Mouse (Mus musculus): ENCODE results near the gene Pdk1. TPM values are rescaled to one million over a fixed set of nuclear protein-coding genes. Genes with fewer than 3 reads are reported as not detected.

Gene Pdk1
- polyA plus RNA-seq, 1 experiment from 2014 or later = 40.3 TPM

DNA sequence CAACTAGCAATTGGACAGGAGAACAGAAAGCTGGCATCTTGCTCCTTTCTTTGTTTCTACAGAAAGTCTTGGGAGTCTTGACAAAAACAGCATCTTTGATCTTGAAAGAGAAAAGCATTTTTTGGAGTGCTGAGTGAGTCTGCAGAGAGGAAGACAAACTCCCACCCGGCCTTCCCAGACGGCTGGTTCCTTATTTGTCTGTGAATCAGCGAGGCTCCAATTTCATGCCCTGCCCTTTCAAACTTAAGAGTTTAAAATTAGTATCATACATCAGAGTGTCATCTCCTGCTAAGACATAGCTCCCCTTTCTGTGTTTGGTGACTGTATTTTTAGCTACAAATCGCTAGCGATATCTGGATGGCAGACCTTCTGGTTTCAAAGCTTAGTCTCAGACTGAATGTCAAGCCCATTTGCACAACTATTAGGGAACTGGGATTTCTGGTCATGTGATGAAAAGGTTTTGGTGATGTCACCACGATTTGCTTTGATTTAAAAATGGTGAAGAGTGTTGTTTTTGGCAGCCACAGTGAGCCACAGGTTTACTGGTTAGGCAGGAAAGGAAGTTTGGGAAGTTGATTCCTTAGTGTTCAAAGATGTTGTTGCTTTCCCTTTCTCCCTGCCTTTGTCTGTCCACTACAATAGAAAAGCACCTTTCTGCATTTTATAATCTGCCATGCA, 65.8 kb downstream of the Pdk1 start:
- Histone ChIP-seq H3K9ac (no peak overlapping the region), H3K4me3 (replicated peaks) (no peak overlapping the region), H3K36me3 (replicated peaks) (no peaks in the 10 kb centered on the region), H3K9me3 (replicated peaks) (no peaks in the 10 kb centered on the region), H3K4me1 (replicated peaks) (no peaks in the 10 kb centered on the region), H3K4me2 (no peak overlapping the region), H3K27ac (replicated peaks) (no peak overlapping the region), H3K27me3 (no peaks in the 10 kb centered on the region)
- ATAC-seq (ENCODE audit: insufficient read depth) = no peak
- 51% methylated on average over 6 of the region's 6 CpGs for WGBS (ENCODE audit: insufficient replicate concordance)

DNA sequence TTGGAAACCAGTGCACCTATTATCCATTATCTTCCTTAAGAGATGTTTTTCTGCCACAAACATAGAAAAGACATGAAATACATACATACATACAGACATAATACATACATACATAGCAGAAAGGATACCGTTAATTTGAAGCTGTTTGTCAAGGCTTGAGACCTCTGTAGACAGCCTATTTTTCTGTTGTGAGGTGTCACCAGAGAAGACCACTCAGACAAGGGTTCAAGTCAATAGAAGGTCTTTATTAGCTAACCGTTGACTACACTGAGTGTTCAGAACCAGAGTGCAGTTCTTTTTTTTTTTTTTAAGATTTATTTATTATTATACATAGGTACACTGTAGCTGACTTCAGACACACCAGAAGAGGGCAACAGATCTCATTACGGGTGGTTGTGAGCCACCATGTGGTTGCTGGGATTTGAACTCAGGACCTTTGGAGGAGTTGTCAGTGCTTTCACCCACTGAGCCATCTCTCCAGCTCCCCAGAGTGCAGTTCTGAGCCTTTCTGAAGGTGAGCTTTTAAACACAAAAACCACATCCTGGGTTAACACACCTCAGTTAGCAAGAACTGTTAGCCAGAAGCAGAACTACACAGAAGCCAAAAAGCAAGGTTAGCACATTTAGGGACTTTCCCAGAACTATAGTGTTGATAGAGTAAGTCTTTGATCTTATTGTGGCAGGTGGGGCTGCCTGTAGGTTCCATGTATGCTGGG, 68.1 kb downstream of the Pdk1 start:
- Histone ChIP-seq H3K27ac (replicated peaks) (no peak overlapping the region), H3K4me2 (no peak overlapping the region), H3K4me1 (replicated peaks) (no peaks in the 10 kb centered on the region), H3K4me3 (replicated peaks) (no peak overlapping the region), H3K36me3 (replicated peaks) (no peaks in the 10 kb centered on the region), H3K27me3 (no peaks in the 10 kb centered on the region), H3K9ac (no peak overlapping the region), H3K9me3 (replicated peaks) (no peaks in the 10 kb centered on the region)
- WGBS (ENCODE audit: insufficient replicate concordance) = 69% methylated on average over 3 of the region's 3 CpGs
- no peak for ATAC-seq (ENCODE audit: insufficient read depth)

DNA sequence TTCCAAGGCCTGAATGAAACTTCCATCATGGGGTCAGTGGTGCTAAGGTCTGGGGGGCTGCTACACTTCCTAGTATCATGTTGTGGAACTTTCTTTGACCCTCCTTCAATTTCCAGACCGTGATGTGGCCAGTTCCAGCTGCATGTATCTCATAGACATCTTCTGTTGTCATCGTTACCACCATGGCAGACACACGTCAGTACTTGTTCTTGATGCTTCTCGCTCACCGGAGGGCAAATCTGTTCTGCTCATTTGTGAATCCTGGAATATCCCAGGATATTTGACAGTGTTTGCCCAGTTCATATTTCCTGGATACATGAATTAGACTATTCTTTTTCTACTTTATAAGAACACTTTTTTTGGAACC, 68.7 kb downstream of the Pdk1 start:
- Histone ChIP-seq H3K9me3 (replicated peaks) (no peaks in the 10 kb centered on the region), H3K27me3 (no peaks in the 10 kb centered on the region), H3K4me2 (no peak overlapping the region), H3K36me3 (replicated peaks) (no peaks in the 10 kb centered on the region), H3K4me3 (replicated peaks) (no peak overlapping the region), H3K9ac (no peak overlapping the region), H3K4me1 (replicated peaks) (no peaks in the 10 kb centered on the region), H3K27ac (replicated peaks) (no peak overlapping the region)
- ATAC-seq (ENCODE audit: insufficient read depth) = no peak
- 72% methylated on average over 5 of the region's 5 CpGs for WGBS (ENCODE audit: insufficient replicate concordance)

- H3K36me3 ChIP-seq (replicated peaks) = no peaks in the 10 kb centered on the region
- no peak overlapping the region for H3K27ac ChIP-seq (replicated peaks)
- H3K4me2 ChIP-seq = no peak overlapping the region
- ATAC-seq (ENCODE audit: insufficient read depth) = no peak
- 70% methylated on average over 4 of the region's 4 CpGs for WGBS (ENCODE audit: insufficient replicate concordance)
- H3K9me3 ChIP-seq (replicated peaks) = no peaks in the 10 kb centered on the region
- no peaks in the 10 kb centered on the region for H3K27me3 ChIP-seq
- no peaks in the 10 kb centered on the region for H3K4me1 ChIP-seq (replicated peaks)
- H3K4me3 ChIP-seq (replicated peaks) = no peak overlapping the region
- H3K9ac ChIP-seq = no peak overlapping the region
Measured at GRCm38 (mm10) chr2:71951212-71951611, 78.2 kb downstream of the Pdk1 start.

Other genes starting within 250 kb of the Pdk1 start
- gene Itga6, start 127.6 kb upstream of the Pdk1 start, polyA plus RNA-seq (2015; fragmentation: Nextera tagmentation; extraction: Ambion mirVana) = 6.3 and 6.6 TPM in 2 replicates
- gene Rapgef4, start 108.0 kb downstream of the Pdk1 start, polyA plus RNA-seq (2015; fragmentation: Nextera tagmentation; extraction: Ambion mirVana) = 6.5 and 9.4 TPM in 2 replicates

Data from liver, embryonic 15.5 days (tissue).